Mouse (Mus musculus) retina, adult 2 months (tissue): ENCODE measurements around the gene Dip2c.
A peak's percentile ranks its signal among the peaks of the same experiment; 100 is the strongest.

Experiments used
- DNase-seq: peaks from one replicate; pipeline ENCODE4 v3.0.0-alpha.2; 2012; ENCODE audit warnings: low read depth, low spot score

Gene Dip2c

DNA sequence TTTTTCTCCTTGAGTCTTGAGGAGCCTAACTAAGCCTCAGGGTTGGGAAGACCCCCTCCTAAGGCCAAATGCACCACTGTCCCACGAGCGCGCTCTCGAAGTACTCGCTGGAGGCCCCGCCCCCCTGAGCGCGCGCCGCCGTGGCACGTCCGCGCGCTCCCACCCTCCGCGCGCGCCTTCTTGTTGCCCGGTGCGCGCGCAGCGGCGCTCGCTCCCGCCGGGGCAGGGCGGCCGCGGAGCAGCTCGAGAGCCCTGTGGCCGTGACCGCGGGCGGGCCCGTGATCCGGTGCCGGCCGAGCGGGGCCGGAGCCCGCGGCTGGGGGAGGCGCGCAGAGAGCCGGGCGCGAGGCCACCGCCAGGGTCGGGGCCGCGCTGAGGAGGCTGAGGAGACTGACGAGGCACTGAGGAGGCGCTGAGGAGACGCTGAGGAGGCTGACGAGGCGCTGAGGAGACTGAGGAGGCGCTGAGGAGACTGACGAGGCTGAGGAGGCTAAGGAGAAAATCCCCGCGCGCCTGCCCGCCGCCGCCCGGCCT lies at the start of gene Dip2c:
Dip2c (plus strand) TSS at position 207 of the 534 bp plus-strand sequence.
- DNase-seq, result peak; percentile 76

- no peak for DNase-seq
These were observed 49.2 kb upstream of the Dip2c start for GRCm38 (mm10) chr13:9227078-9227477.

DNA sequence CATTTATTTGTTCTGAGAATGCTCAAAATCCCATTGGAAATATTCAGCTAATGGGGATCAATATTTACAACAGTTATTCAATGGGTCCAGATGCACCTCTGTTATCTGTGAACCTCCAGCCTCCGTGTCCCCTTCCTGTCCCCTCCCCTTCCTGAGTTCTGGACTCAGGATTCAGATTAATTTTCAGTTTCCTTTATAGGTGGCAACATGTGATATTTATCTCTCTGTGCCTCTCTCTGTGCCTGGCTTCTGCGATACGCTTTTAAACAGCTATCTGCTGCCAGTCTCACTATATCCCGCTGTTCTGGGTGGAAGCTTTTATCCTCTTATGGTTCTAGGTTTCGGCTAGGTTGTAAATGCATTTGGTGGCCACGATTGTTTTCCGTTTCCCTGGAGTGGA lies 38.8 kb upstream of the Dip2c start:
- no peak for DNase-seq

DNA sequence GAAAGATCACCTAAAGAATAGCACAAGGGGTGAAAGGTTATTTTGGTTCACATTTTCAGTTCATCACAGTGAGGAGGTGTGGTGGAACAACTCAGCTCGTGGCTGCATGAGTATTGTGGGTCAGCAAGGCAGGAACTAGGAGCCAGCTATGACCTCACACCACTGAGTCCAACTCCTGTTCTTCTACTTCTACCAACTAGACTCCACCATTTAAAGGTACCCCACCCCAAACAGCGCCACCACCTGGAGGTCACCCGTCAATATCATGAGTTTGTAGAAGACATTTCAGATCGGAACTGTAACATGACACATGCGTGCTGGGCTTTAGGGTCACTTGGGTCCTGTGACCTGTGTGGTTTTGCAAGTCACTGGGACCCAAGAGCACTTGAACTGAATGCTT lies 37.2 kb upstream of the Dip2c start:
- no peak for DNase-seq

DNA sequence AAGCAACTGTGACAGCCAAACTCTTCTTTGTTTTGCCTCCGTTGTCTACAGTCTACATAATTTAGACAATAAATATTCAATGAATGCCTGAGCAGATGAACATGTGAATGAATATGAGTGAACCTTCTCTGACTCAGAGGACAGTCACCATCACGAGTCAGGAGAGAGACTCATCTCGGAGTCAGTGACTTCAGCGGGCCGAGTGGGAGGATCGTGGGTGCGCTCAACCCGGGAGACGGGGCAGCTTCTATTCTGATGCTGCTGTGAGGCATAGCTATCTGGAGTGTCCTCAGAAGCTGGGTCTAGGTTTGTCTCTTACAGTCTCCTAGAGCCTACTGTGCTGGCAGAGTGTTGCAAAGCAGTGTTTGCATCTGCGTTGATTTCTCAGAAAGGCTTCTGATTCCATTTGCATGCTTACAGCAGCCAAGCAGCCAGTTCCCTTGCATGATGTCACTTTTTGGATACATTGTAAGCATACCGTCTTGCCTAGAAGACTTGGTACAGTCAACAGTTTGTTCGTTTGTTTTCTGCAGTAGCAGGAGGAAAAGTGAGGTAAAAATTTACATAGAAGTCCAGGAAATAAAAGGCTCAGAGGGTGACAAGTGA lies 36.6 kb upstream of the Dip2c start:
- DNase-seq, result no peak

DNA sequence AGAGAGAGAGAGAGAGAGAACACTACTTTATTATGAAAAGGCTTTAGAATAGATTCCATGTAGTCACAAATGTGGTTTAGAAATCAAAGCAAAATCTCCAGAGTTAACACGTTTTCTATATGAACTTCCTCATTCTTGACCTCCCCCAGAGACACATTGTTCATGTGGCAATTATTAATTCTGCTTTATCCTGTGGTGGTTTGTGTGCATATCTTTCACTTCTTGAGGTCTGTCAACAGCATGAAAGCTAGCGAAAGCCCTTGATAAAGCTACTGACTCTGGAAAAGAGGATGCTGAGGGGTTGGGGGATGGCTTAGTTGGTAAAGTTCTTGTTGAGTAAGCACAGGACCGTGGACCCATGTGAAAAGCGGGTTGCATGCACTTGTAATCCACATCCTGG lies 14.6 kb upstream of the Dip2c start:
- DNase-seq, result no peak

DNA sequence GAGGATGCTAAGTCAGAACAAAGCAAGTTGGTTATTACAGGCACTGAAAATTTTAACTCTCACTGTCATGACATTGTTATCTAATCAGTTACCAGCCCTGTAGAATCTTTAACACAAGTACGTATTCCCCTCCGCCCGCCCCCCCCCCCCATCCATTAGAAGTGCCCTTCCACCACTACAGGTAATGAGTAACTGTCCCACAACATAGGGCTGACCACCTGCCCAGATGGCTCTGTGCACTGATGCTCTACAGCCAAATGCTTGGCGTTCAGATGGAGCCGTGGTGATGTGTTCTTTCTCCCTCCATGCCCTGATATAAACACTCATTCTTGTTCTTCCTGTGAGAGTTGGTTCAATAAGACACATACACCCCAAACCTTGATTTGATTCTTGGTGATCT lies 10.8 kb upstream of the Dip2c start:
- DNase-seq, result no peak

GRCm38 (mm10) chr13:9276856-9277620 lies 710 bp downstream of the Dip2c start:
- DNase-seq, result peak; percentile 18

- no peak for DNase-seq
These were observed 1.3 kb downstream of the Dip2c start for GRCm38 (mm10) chr13:9277621-9277960.

DNA sequence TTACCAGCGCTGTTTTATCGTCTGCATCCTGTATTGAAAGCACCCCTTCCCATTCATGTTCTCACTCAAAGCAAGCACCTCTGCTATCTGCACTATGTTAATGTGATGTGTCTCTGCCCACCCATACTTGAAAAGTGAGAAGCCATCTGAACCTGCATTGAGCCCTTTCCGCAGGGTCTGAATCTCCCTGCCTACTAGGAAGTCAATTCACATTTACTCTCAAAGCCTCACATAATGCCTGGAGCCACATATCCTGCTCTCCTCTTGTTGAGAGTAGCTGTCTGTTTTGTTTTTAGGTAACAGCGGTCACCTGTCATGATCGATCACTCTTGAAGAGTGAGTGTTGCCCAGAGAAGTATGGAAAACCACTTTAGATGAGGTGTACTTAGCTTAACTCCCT lies 2.3 kb downstream of the Dip2c start:
- DNase-seq, result no peak

- DNase-seq, result no peak
These were observed 6.7 kb downstream of the Dip2c start for GRCm38 (mm10) chr13:9283050-9283449.

GRCm38 (mm10) chr13:9289916-9290315 lies 13.6 kb downstream of the Dip2c start:
- DNase-seq, result no peak

DNA sequence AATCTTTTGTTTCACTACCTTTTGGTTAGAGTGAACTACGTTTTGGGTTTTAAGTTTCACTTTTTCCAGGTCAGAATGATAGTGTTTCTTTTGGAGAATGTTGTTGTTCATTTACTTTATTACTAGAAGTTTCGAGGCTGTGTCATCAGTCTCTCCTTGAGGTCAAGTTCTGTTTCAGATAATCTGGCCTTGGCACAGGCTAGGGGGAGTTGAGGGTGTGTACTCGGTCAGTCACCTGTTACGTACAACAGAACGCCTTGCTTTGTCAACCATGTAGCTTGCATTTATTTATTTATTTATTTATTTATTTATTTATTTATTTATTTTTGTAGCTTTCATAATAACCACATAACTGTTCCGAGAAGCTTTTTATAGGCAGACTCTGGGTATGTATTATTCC lies 20.0 kb downstream of the Dip2c start:
- no peak for DNase-seq

- no peak for DNase-seq
These were observed 20.9 kb downstream of the Dip2c start for GRCm38 (mm10) chr13:9297266-9297665.

- no peak for DNase-seq
These were observed 21.4 kb downstream of the Dip2c start for GRCm38 (mm10) chr13:9297689-9298088.

GRCm38 (mm10) chr13:9299657-9300056 lies 23.3 kb downstream of the Dip2c start:
- DNase-seq, result no peak

GRCm38 (mm10) chr13:9308863-9309262 lies 32.5 kb downstream of the Dip2c start:
- no peak for DNase-seq

DNA sequence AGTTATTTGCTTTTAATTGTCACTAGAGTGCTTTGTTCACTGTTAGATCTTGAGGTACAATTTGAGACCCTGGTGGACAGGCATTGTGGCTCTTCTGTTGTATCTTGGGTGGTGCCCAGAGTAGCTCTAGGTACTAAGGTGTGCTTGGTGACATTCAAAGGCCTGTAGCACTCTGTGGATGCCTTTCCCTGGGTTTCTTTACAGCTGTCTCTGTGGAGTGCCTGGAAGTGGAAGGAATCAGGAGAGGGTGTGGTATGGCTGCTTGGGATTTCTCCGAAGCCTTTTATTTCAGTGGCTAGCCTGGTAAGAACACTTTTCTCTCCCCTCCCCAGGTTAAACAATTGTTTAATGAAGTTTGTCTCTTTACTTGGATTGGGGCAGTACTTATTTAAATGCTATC lies 34.5 kb downstream of the Dip2c start:
- no peak for DNase-seq

- no peak for DNase-seq
These were observed 36.6 kb downstream of the Dip2c start for GRCm38 (mm10) chr13:9312916-9313315.

- no peak for DNase-seq
These were observed 37.9 kb downstream of the Dip2c start for GRCm38 (mm10) chr13:9314099-9314712.

DNA sequence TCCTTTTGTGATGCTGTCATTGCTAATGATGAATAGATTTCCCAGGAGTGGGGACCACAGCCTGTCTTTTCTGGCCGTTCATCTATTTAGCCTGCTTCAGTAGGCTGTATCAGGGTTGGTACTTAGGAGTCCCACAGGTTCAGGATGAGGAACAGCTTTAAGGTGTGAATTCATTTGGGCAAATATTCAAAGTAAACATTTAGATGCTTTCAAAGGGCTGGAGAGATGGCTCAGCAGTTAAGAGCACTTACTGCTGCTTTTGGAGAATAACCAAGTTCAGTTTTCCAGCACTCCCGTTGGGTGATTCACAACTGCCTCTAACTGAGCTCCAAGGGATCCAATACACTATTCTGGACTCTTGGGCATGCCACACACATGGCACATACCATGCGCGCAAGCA lies 38.4 kb downstream of the Dip2c start:
- no peak for DNase-seq

DNA sequence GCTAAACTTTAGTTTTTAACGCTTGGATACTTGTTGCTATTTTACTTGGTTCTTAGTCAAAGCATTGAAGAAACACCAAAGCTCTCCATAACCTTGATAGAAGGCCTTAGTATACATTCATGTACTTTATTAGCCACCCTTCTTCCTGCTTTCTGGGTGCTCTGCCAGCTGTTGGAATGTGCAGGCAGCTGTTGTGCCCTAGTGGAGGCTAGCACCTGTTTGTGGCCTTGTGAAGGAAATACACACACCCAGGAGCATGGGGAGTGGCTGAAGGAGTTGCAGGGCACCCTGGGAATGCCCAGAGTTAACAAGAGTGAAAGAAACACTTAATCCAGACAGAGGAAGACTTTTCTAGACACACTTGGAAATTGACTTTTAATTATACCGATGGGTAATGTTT lies 43.4 kb downstream of the Dip2c start:
- no peak for DNase-seq

- no peak for DNase-seq
These were observed 48.9 kb downstream of the Dip2c start for GRCm38 (mm10) chr13:9325262-9325661.
